Mouse (Mus musculus) neural tube, embryonic 14.5 days (tissue): ENCODE data around the gene Glis3. TPM values are rescaled to one million over a fixed set of nuclear protein-coding genes. Genes with fewer than 3 reads are reported as not detected.

Source experiments
- ATAC-seq: fragments of 200-750 bp; cut with Nextera tagmentation; 2 replicates; pipeline ENCODE4 v1.8.0; 2017; ENCODE audit warnings: low read depth, mild to moderate bottlenecking, moderate TSS enrichment, moderate library complexity
- H3K27ac ChIP-seq: fragments of 300-500 bp; sonication (generic); 2 replicates; pipeline ENCODE4 v1.5.1; 2014; ENCODE audit warnings: low read depth, mild to moderate bottlenecking, control low read depth, low read length, moderate library complexity, mixed read lengths
- H3K27me3 ChIP-seq: fragments of 300-500 bp; sonication (generic); 2 replicates; pipeline ENCODE4 v1.6.1; 2014; ENCODE audit warnings: low read length; ENCODE audit not compliant: control insufficient read depth, insufficient read depth
- H3K36me3 ChIP-seq: fragments of 300-500 bp; sonication (generic); 2 replicates; pipeline ENCODE4 v1.6.1; 2014; ENCODE audit warnings: low read length, mixed read lengths; ENCODE audit not compliant: control insufficient read depth, insufficient read depth
- H3K4me1 ChIP-seq: fragments of 300-500 bp; sonication (generic); 2 replicates; pipeline ENCODE4 v1.6.1; 2014; ENCODE audit warnings: low read length; ENCODE audit not compliant: control insufficient read depth, insufficient read depth
- H3K4me2 ChIP-seq: fragments of 300-500 bp; sonication (generic); 2 replicates; pipeline ENCODE4 v1.6.1; 2014; ENCODE audit warnings: mild to moderate bottlenecking, low read depth, low read length, control low read depth
- H3K4me3 ChIP-seq: fragments of 300-500 bp; sonication (generic); 2 replicates; pipeline ENCODE4 v1.5.1; 2014; ENCODE audit warnings: low read depth, low read length, control low read depth, mixed read lengths
- H3K9ac ChIP-seq: fragments of 300-500 bp; sonication (generic); replicated peaks from 2 replicates; pipeline ENCODE4 v1.6.1; 2014; ENCODE audit warnings: low read depth, mild to moderate bottlenecking, control low read depth, low read length, mixed read lengths
- H3K9me3 ChIP-seq: fragments of 300-500 bp; sonication (generic); 2 replicates; pipeline ENCODE4 v1.6.1; 2016; ENCODE audit warnings: low read length; ENCODE audit not compliant: control insufficient read depth
- WGBS: fragments of 180-500 bp; shearing (Covaris S2); extraction: QIAGEN DNeasy Blood & Tissue Kit; methylation state at CpG from one replicate; pipeline ENCODE4 v1.1.7; 2014; 5-methylcytosine and 5-hydroxymethylcytosine counted together
- polyA plus RNA-seq: library from polyadenylated mRNA; unstranded; fragments of >200 nt; fragmentation: Nextera tagmentation; extraction: Ambion mirVana; gene quantifications from 2 replicates; pipeline ENCODE4 v1.2.1, GENCODE M21; 2014

Glis3 gene
- polyA plus RNA-seq, 1 experiment from 2014 or later, result 2.7 TPM

GRCm38 (mm10) chr19:28328444-28329110 lies 351.3 kb downstream of the Glis3 start:
- no peaks in the 10 kb centered on the region for H3K9me3 ChIP-seq
- H3K27me3 ChIP-seq, result no peaks in the 10 kb centered on the region
- no peaks in the 10 kb centered on the region for H3K4me1 ChIP-seq
- WGBS, result 31% methylated on average over 16 of the region's 16 CpGs
- ATAC-seq, result no peak
- no peak overlapping the region for H3K27ac ChIP-seq
- no peaks in the 10 kb centered on the region for H3K36me3 ChIP-seq
- H3K4me3 ChIP-seq, result no peak overlapping the region
- no peak overlapping the region for H3K9ac ChIP-seq
- H3K4me2 ChIP-seq, result no peak overlapping the region

GRCm38 (mm10) chr19:28327536-28327935 lies 352.3 kb downstream of the Glis3 start:
- Histone ChIP-seq H3K4me3 (no peak overlapping the region), H3K9ac (no peak overlapping the region), H3K36me3 (no peaks in the 10 kb centered on the region), H3K4me2 (no peak overlapping the region), H3K27me3 (no peaks in the 10 kb centered on the region), H3K27ac (no peak overlapping the region), H3K9me3 (no peaks in the 10 kb centered on the region), H3K4me1 (no peaks in the 10 kb centered on the region)
- 98% methylated on average over 5 of the region's 5 CpGs for WGBS
- no peak for ATAC-seq

DNA sequence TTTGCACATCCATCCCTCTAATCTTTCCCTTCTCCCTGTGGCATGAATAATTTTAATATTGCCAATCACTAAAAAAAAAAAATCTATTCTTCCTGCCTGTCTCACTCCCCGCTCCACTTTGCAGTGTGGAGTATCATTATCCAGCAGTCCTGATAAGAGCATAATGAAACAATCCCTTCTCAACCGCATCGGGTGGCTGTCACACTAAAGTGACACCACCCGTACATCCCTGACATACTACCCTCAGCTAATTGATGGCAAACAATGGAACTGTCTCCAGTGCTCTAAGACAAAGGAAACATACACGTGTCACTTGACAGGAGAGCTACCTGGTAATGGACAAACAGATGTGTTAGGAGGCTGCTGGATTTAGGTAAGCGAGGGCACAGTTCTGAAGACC lies 373.8 kb downstream of the Glis3 start:
- ATAC-seq, result no peak
- no peak overlapping the region for H3K27ac ChIP-seq

DNA sequence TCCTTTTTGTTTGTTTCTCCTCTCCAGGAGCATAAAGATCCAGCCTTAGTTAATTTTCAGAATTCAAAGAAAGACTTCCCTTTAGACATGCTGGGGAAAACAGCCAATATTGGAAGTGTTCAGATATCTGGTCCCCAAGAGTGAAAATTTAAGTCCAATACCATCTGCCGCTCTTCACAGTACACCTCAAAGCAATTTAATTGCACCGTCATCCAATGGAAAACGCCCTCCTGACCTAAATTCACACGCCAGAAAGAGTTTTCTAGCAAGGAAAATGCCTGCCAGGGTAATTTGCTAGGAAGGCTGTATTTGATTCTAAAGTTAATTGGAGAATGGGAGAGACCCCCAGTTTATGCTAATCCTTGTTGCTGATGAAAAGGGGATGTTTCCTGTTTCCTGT lies 374.4 kb downstream of the Glis3 start:
- Histone ChIP-seq H3K4me2 (no peak overlapping the region), H3K27ac (no peak overlapping the region), H3K9ac (no peak overlapping the region), H3K27me3 (no peaks in the 10 kb centered on the region), H3K36me3 (no peaks in the 10 kb centered on the region), H3K4me1 (no peaks in the 10 kb centered on the region), H3K9me3 (no peaks in the 10 kb centered on the region), H3K4me3 (no peak overlapping the region)
- no peak for ATAC-seq
- 24% methylated on average over 4 of the region's 4 CpGs for WGBS

More for the DNA sequence above, 373.8 kb downstream of the Glis3 start:
- Histone ChIP-seq H3K9me3 (no peaks in the 10 kb centered on the region), H3K4me3 (no peak overlapping the region), H3K4me1 (no peaks in the 10 kb centered on the region), H3K4me2 (no peak overlapping the region), H3K27me3 (no peaks in the 10 kb centered on the region), H3K36me3 (no peaks in the 10 kb centered on the region), H3K9ac (no peak overlapping the region)
- 41% methylated on average over 6 of the region's 6 CpGs for WGBS

GRCm38 (mm10) chr19:28302831-28303242 lies 377.0 kb downstream of the Glis3 start:
- WGBS, result 12% methylated on average over 2 of the region's 2 CpGs
- Histone ChIP-seq H3K9me3 (no peaks in the 10 kb centered on the region), H3K27me3 (no peaks in the 10 kb centered on the region), H3K27ac (no peak overlapping the region), H3K4me1 (no peaks in the 10 kb centered on the region), H3K9ac (no peak overlapping the region), H3K4me2 (no peak overlapping the region), H3K4me3 (no peak overlapping the region), H3K36me3 (no peaks in the 10 kb centered on the region)
- ATAC-seq, result no peak

DNA sequence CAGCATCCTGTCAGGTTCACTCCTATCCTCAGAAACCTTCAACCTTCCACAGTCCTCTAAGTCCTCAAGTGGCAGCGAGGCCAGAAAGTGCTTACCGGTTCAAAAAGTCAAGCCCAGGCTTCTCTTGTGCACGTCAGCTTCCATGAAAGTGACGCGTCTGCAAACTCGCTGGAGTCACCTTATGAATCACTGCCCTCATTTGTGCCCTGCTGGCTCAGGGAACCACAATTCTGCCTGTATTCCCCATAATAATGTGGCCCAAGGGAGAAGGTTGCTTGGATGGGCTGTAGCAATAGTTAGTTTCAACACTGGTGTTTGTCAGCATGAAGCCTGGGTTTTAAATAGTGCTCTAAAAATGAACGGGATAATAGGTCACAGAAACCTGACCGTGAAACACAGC lies 379.7 kb downstream of the Glis3 start:
- no peak overlapping the region for H3K4me2 ChIP-seq
- ATAC-seq, result no peak
- H3K4me1 ChIP-seq, result no peaks in the 10 kb centered on the region
- H3K27ac ChIP-seq, result no peak overlapping the region
- no peaks in the 10 kb centered on the region for H3K27me3 ChIP-seq
- H3K9ac ChIP-seq, result no peak overlapping the region
- no peak overlapping the region for H3K4me3 ChIP-seq
- no peaks in the 10 kb centered on the region for H3K9me3 ChIP-seq
- no peaks in the 10 kb centered on the region for H3K36me3 ChIP-seq
- WGBS, result 64% methylated on average over 8 of the region's 8 CpGs

DNA sequence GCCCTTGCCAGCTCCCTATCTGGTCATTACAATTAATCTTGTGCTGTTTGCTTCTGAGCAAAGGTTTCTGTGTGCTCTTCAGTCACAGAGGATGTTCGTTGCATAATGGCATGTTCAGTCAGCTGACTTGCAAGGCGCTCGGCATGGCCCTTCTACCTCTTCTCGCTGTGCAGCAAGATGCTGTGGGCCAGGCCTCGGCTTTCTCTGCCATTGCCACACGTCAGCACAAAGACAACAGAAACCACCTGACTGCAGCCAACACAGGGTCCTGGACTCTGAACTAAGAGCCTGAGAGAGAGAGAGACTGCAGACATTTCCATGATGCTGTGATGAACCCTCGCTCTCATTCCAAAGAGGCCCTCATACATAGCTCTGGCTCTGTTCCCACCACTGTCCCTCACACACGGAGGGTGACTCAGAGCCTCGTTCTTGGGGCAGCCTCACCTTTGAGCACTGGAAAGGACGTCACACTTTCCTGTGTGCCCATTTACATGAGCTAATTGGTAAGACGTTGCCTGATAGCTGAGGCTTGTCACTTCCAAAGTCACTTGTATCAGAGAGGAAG lies 380.6 kb downstream of the Glis3 start:
- no peak overlapping the region for H3K4me2 ChIP-seq
- no peaks in the 10 kb centered on the region for H3K9me3 ChIP-seq
- H3K27ac ChIP-seq, result no peak overlapping the region
- H3K36me3 ChIP-seq, result no peaks in the 10 kb centered on the region
- no peak for ATAC-seq
- H3K4me3 ChIP-seq, result no peak overlapping the region
- no peaks in the 10 kb centered on the region for H3K4me1 ChIP-seq
- H3K27me3 ChIP-seq, result no peaks in the 10 kb centered on the region
- WGBS, result 81% methylated on average over 11 of the region's 11 CpGs
- no peak overlapping the region for H3K9ac ChIP-seq

DNA sequence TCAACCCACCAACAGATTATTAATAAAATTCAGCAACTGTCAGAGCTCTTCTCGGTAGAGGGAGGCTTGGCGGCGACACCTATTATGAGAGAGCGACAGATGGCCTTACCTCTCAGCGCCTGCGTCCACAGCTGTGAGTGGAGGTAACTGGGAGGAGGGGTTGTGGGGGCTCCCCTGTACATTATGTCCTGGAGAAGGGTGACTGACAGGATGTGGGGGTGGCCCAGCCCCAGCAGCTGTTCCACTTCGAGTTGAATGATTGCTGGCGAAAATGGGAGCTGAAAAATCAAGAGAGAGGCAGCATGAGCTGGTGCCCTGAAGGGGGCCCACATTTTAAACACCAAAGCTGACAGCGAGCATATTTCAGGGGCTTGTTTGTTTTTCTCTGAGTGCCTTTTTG lies 381.2 kb downstream of the Glis3 start:
- no peaks in the 10 kb centered on the region for H3K36me3 ChIP-seq
- whole genome bisulfite sequencing, result 65% methylated on average over 9 of the region's 9 CpGs
- H3K27me3 ChIP-seq, result no peaks in the 10 kb centered on the region
- no peaks in the 10 kb centered on the region for H3K4me1 ChIP-seq
- H3K9ac ChIP-seq, result no peak overlapping the region
- H3K4me3 ChIP-seq, result no peak overlapping the region
- H3K9me3 ChIP-seq, result no peaks in the 10 kb centered on the region
- no peak overlapping the region for H3K27ac ChIP-seq
- ATAC-seq, result no peak
- H3K4me2 ChIP-seq, result no peak overlapping the region

- Histone ChIP-seq H3K27ac (no peak overlapping the region), H3K36me3 (no peaks in the 10 kb centered on the region), H3K4me2 (no peak overlapping the region), H3K9me3 (no peaks in the 10 kb centered on the region), H3K27me3 (no peaks in the 10 kb centered on the region), H3K4me3 (no peak overlapping the region), H3K9ac (no peak overlapping the region), H3K4me1 (no peaks in the 10 kb centered on the region)
- no peak for ATAC-seq
- 76% methylated on average over 4 of the region's 4 CpGs for WGBS
These were observed 388.3 kb downstream of the Glis3 start for GRCm38 (mm10) chr19:28291596-28291995.
